22 mouse cellular contexts compared by ENCODE assay signal in genomic region chr14:110728344-110728910, GRCm38 (mm10). TPM values are rescaled to one million over a fixed set of nuclear protein-coding genes. Genes with fewer than 3 reads are reported as not detected.
DNase-seq lines count a peak whose midpoint lies in the region; ATAC-seq and TF ChIP-seq lines count a peak whose summit lies in the region.
"Had no signal": no experiment of that assay in that cellular context is flagged by ENCODE, and none has a peak within 500 bp of the region (broad histone marks: within the 10 kb centered on the region; RNA-seq: fewer than 3 reads in every experiment).

No protein-coding gene starts in this region.

- no peaks in the 10 kb centered on the region for H3K27me3 ChIP-seq in embryonic facial prominence, embryonic 11.5 days (ENCODE audit: control insufficient read depth, insufficient read depth, low read length)
- H3K27me3 ChIP-seq in embryonic facial prominence, embryonic 10.5 days (replicated peaks; ENCODE audit: low read depth, poor library complexity, severe bottlenecking), result no peaks in the 10 kb centered on the region
- no peaks in the 10 kb centered on the region for H3K27me3 ChIP-seq in intestine, postnatal 0 days (replicated peaks; ENCODE audit: control insufficient read depth, insufficient read depth, low read length)
- H3K27me3 ChIP-seq in hindbrain, embryonic 10.5 days (ENCODE audit: insufficient read depth, poor library complexity, severe bottlenecking), result no peaks in the 10 kb centered on the region
- H3K27me3 ChIP-seq: CH12.LX; embryonic facial prominence, embryonic 12.5 days; forebrain, embryonic 12.5 days; heart, embryonic 13.5 days; hindbrain, embryonic 12.5 days; Patski had no signal

- H3K27ac ChIP-seq in embryonic facial prominence, embryonic 11.5 days (replicated peaks; ENCODE audit: low read depth, low read length), result no peak overlapping the region
- no peak overlapping the region for H3K27ac ChIP-seq in embryonic facial prominence, embryonic 10.5 days (replicated peaks)
- no peak overlapping the region for H3K27ac ChIP-seq in intestine, postnatal 0 days (ENCODE audit: low read depth, low read length)
- no peak overlapping the region for H3K27ac ChIP-seq in hindbrain, embryonic 10.5 days
- H3K27ac ChIP-seq: embryonic facial prominence, embryonic 12.5 days; forebrain, embryonic 12.5 days; heart, embryonic 13.5 days; hindbrain, embryonic 12.5 days had no signal

- peak; percentile 48 for DNase-seq in embryonic facial prominence, embryonic 11.5 days (ENCODE audit: low spot score)
- DNase-seq in embryonic facial prominence, embryonic 10.5 days (ENCODE audit: low spot score), result no peak
- DNase-seq in 416B (ENCODE audit: low read depth), result peak; percentile 87
- DNase-seq in forelimb bud, embryonic 11.5 days (ENCODE audit: low read depth, low spot score), result peak; percentile 27
- DNase-seq in lung, postnatal 10 days, result no peak
- no peak for DNase-seq in hindbrain, embryonic 10.5 days (ENCODE audit: low spot score)
- DNase-seq: adrenal gland, adult 2 months; adrenal gland, postnatal 25 days; cerebellum, adult 18-20 months; cerebellum, postnatal 10 days; gastrocnemius, postnatal 14 days; heart, postnatal 36 days had no signal

- H3K36me3 ChIP-seq in embryonic facial prominence, embryonic 11.5 days (replicated peaks; ENCODE audit: control insufficient read depth, insufficient read depth, low read depth, low read length), result no peaks in the 10 kb centered on the region
- no peaks in the 10 kb centered on the region for H3K36me3 ChIP-seq in embryonic facial prominence, embryonic 10.5 days (replicated peaks)
- no peaks in the 10 kb centered on the region for H3K36me3 ChIP-seq in intestine, postnatal 0 days (ENCODE audit: control insufficient read depth, insufficient read depth)
- H3K36me3 ChIP-seq in hindbrain, embryonic 10.5 days, result no peaks in the 10 kb centered on the region
- H3K36me3 ChIP-seq: embryonic facial prominence, embryonic 12.5 days; forebrain, embryonic 12.5 days; heart, embryonic 13.5 days; hindbrain, embryonic 12.5 days had no signal

- H3K4me3 ChIP-seq in embryonic facial prominence, embryonic 11.5 days (ENCODE audit: low read depth, low read length), result no peak overlapping the region
- no peak overlapping the region for H3K4me3 ChIP-seq in embryonic facial prominence, embryonic 10.5 days
- H3K4me3 ChIP-seq in intestine, postnatal 0 days (ENCODE audit: low read depth, low read length), result no peak overlapping the region
- H3K4me3 ChIP-seq in hindbrain, embryonic 10.5 days, result no peak overlapping the region
- H3K4me3 ChIP-seq: embryonic facial prominence, embryonic 12.5 days; forebrain, embryonic 12.5 days; heart, embryonic 13.5 days; hindbrain, embryonic 12.5 days had no signal

- H3K4me2 ChIP-seq in embryonic facial prominence, embryonic 11.5 days (ENCODE audit: low read depth, low read length), result no peak overlapping the region
- H3K4me2 ChIP-seq in intestine, postnatal 0 days (replicated peaks; ENCODE audit: low read depth), result no peak overlapping the region
- H3K4me2 ChIP-seq: embryonic facial prominence, embryonic 12.5 days; forebrain, embryonic 12.5 days; heart, embryonic 13.5 days; hindbrain, embryonic 12.5 days had no signal

- H3K9ac ChIP-seq in embryonic facial prominence, embryonic 11.5 days (replicated peaks; ENCODE audit: low read length), result no peak overlapping the region
- H3K9ac ChIP-seq in intestine, postnatal 0 days (ENCODE audit: low read depth, low read length), result no peak overlapping the region
- H3K9ac ChIP-seq: embryonic facial prominence, embryonic 12.5 days; forebrain, embryonic 12.5 days; heart, embryonic 13.5 days; hindbrain, embryonic 12.5 days had no signal

- no peak for ATAC-seq in embryonic facial prominence, embryonic 11.5 days (replicated peaks; ENCODE audit: insufficient number of reproducible peaks, low FRiP score, low TSS enrichment, low read depth)
- peak; percentile 85 for ATAC-seq in intestine, postnatal 0 days
- ATAC-seq: forebrain, embryonic 16.5 days; hindbrain, embryonic 16.5 days; inflammation-experienced regulatory T-cells, adult 6 months; Patski had no signal

- no peaks in the 10 kb centered on the region for H3K9me3 ChIP-seq in embryonic facial prominence, embryonic 11.5 days (replicated peaks; ENCODE audit: control insufficient read depth, low read length)
- H3K9me3 ChIP-seq in embryonic facial prominence, embryonic 10.5 days, result no peaks in the 10 kb centered on the region
- no peaks in the 10 kb centered on the region for H3K9me3 ChIP-seq in intestine, postnatal 0 days (ENCODE audit: control insufficient read depth)
- H3K9me3 ChIP-seq in hindbrain, embryonic 10.5 days, result no peaks in the 10 kb centered on the region
- H3K9me3 ChIP-seq: embryonic facial prominence, embryonic 12.5 days; forebrain, embryonic 12.5 days; heart, embryonic 13.5 days; hindbrain, embryonic 12.5 days had no signal

- no peaks in the 10 kb centered on the region for H3K4me1 ChIP-seq in embryonic facial prominence, embryonic 11.5 days (ENCODE audit: control insufficient read depth, insufficient read depth, low read length)
- H3K4me1 ChIP-seq in embryonic facial prominence, embryonic 10.5 days, result peaks cover 15% of the 10 kb centered on the region
- no peaks in the 10 kb centered on the region for H3K4me1 ChIP-seq in intestine, postnatal 0 days (replicated peaks; ENCODE audit: control insufficient read depth, insufficient read depth, low read length)
- peaks cover 6% of the 10 kb centered on the region for H3K4me1 ChIP-seq in hindbrain, embryonic 10.5 days (replicated peaks)
- H3K4me1 ChIP-seq: embryonic facial prominence, embryonic 12.5 days; forebrain, embryonic 12.5 days; heart, embryonic 13.5 days; hindbrain, embryonic 12.5 days had no signal

- WGBS in embryonic facial prominence, embryonic 11.5 days, result 10% methylated on average over 4 of the region's 4 CpGs
- WGBS in embryonic facial prominence, embryonic 10.5 days, result 18% methylated on average over 4 of the region's 4 CpGs
- 21% methylated on average over 4 of the region's 4 CpGs for WGBS in intestine, postnatal 0 days
- 38% methylated on average over 4 of the region's 4 CpGs for WGBS in hindbrain, embryonic 10.5 days

- TF ChIP-seq CTCF in intestine, postnatal 0 days (IDR thresholded peaks at IDR 0.05; ENCODE audit: low read depth), result no peak

RNA-seq across cellular contexts. Expression of gene Slitrk6, which starts 26.5 kb away (rescaled TPM):
- 25.0 and 31.3 TPM in 2 replicates for polyA plus RNA-seq in embryonic facial prominence, embryonic 11.5 days (2014; fragmentation: Nextera tagmentation; extraction: Ambion mirVana)
- polyA plus RNA-seq in embryonic facial prominence, embryonic 10.5 days (2016; fragmentation: Nextera tagmentation; extraction: Ambion mirVana), result 11.4 and 12.5 TPM in 2 replicates
- polyA plus RNA-seq in intestine, postnatal 0 days (2015; fragmentation: Nextera tagmentation; extraction: Ambion mirVana), result 7.4 and 7.9 TPM in 2 replicates
- polyA plus RNA-seq in hindbrain, embryonic 10.5 days (2016; fragmentation: Nextera tagmentation; extraction: Ambion mirVana), result 3.2 and 6.6 TPM in 2 replicates
- polyA plus RNA-seq: adrenal gland, adult 2 months; inflammation-experienced regulatory T-cells, adult 6 months; Patski had no signal

Comparison
In these comparisons a context has a peak if more than half of its experiments do, and no peak if none do; other contexts are left out.
1. DNase-seq: peak in embryonic facial prominence, embryonic 11.5 days (single experiment), 416B (single experiment) and forelimb bud, embryonic 11.5 days (single experiment); none in embryonic facial prominence, embryonic 10.5 days (single experiment), lung, postnatal 10 days (single experiment) and hindbrain, embryonic 10.5 days (single experiment).